Mouse (Mus musculus): Measurements from ENCODE around the gene Plpp3.

Plpp3 gene

DNA sequence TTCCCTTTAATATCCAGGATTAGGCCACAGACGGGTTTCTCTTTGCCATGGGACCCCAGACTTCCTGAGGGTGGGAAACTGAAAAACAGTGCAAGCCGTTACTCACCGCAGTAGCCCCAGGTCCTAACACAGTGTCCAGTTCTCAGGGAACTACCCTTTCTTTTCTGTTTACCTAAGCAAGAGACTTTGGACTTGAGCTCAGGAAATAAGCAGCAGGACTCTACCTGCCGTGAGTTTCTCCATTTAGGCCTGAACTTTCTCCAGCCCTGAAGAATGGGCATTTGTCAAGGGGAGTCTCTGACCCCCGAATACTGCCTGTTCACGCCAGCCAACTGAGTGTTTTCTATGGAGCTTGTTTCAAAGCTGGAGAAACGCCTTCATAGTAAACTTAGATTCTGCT, 31.7 kb downstream of the Plpp3 start:
- no peak for DNase-seq (ENCODE audit: low read depth, low spot score)

GRCm38 (mm10) chr4:105190826-105191225, 33.7 kb downstream of the Plpp3 start:
- DNase-seq (ENCODE audit: low read depth, low spot score): no peak

GRCm38 (mm10) chr4:105191550-105191949, 34.4 kb downstream of the Plpp3 start:
- DNase-seq (ENCODE audit: low read depth, low spot score): no peak

DNA sequence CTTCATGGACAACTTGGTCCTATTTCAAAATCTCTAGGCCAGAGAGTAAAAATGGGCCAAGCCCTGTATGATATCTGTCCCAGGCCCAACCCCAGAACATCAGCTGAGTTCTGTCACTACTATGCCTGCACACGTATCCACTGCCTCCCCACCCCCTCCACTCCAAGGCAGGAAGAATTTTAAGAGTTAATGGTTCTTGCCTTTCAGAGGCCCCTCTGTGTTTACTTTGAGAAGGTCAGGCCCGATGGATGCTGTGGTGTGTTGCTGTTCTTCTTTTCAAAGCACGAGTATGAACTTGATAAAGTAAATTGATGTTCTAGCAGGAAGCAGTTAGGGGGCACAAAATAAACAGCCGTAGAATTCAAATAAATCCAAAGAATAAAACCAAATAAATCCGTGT, 35.5 kb downstream of the Plpp3 start:
- no peak for DNase-seq (ENCODE audit: low read depth, low spot score)

DNA sequence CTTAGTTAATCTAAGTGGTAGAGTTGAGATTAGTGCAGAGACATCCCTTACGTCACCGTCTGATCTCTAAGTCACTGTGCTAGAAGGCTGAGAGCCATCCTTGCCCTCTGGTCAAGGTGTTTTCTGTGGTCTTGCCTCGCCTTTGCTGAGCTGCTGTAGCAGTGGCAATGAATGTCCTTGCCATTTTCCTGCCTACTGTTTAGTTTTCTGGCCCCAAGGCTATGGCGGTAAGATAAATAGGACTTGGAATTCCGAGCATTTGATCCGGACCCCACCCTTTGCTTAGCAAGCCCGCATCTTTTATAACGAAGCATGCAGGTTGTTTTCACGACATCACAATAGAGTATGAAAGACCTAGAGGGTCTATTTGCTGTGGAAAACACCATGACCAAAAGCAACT, 38.1 kb downstream of the Plpp3 start:
- no peak for DNase-seq (ENCODE audit: low read depth, low spot score)

GRCm38 (mm10) chr4:105196099-105196498, 39.0 kb downstream of the Plpp3 start:
- no peak for DNase-seq (ENCODE audit: low read depth, low spot score)

GRCm38 (mm10) chr4:105196993-105197765, 40.0 kb downstream of the Plpp3 start:
- DNase-seq (ENCODE audit: low read depth, low spot score): no peak

DNA sequence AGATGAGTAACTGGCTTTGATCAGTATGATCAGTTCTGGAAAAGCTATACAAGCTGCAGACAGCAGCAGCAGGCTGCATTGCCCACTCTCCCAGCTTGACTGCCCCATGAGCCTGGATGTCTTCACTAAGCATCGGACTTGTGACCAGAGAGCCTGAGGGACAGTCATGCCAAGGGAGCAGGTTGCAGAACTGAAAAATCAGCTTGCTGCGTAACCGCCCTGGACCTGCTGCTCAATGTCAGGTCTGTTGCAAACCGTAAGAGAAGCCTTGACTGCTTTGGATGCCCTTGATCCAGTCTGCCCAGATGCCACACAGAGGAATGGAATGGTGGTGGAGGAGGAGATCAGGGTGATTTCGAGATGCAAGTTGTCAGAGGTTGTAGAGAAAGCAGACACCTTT, 41.5 kb downstream of the Plpp3 start:
- no peak for DNase-seq (ENCODE audit: low read depth, low spot score)

- DNase-seq (ENCODE audit: low read depth, low spot score): no peak
Observed at GRCm38 (mm10) chr4:105199345-105199744, 42.2 kb downstream of the Plpp3 start.

DNA sequence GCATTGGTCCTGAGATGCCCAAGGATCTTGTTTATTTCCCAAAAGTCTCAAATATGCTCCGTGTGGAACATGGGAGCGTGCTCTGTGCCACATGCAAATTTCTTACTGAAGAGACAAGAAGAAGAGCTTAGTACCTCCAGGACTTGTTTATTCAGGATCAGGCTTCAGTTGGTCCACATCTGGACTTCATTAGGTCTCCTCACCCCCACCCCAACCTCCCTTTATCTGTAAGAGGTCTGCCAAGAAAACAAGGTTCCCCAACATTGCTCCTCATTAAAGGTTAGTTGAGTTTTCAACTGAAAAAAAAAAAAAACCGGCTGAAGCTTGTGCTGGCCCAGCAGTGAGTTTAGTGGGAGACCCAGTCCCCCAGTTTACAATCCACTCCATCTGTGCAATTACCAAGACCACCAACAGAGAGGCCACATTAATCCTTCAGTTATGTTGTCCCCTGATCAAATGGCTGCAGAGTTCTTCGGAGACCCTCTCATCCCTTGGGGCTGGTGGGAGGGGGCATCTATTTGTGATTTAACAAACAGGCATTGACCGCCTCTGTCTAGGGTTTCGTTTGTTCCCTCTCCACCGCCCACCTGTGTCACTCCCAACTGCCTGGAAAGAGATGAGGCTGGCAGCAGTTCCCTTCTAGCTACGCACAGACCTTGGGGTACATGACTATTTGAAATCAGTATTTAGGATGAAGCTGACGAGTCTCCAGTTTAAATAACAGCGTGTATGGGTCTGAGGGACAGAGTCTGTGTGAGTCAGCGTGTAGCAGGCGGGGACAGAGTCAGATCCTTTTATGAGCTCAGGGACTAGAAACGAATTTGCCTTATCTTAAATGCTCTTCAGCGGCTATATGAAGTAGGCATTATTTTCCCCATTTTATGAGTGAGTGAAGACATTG, 43.7 kb downstream of the Plpp3 start:
- no peak for DNase-seq (ENCODE audit: low read depth, low spot score)

DNA sequence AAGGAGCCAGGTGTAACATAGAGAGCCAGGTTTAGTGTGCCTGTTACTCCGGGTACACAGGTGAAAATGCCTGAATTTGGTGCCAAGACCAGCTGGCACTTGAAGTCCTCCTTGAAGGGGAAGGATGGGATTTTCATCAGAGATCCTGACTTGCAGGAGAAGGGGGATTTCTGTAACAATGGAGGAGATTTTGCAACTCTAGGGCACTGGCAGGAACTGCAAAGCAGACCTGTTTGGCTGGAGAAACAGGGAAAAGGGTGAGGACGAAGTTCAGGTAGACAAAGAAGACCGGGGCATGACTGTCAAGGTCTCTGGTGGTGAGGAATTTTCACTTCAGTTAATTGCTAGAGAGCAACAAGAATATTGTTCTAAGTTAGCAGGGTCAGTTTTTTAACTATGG, 45.3 kb downstream of the Plpp3 start:
- DNase-seq (ENCODE audit: low read depth, low spot score): no peak

DNA sequence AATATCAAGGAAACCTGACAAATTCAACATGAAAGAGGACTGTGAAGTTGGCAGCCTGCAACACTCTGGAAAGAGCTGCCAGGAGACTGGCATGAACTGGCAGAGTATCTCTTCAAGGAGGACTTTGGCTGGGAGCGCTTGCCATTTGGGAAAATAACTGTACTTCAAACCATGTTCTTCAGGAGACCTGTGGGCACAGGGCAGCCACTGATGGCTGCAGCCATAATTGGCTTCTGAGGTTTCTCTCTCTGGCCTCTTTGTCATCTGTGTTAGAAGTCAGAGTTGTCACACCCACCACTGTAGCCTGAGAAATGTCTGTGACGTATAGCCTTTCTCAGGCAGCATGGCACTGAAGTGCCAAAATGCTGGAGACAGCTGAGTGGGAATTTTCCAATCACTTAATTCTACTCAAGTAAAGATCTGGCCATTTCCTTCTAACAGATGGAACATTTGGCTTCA, 46.2 kb downstream of the Plpp3 start:
- DNase-seq (ENCODE audit: low read depth, low spot score): no peak

DNA sequence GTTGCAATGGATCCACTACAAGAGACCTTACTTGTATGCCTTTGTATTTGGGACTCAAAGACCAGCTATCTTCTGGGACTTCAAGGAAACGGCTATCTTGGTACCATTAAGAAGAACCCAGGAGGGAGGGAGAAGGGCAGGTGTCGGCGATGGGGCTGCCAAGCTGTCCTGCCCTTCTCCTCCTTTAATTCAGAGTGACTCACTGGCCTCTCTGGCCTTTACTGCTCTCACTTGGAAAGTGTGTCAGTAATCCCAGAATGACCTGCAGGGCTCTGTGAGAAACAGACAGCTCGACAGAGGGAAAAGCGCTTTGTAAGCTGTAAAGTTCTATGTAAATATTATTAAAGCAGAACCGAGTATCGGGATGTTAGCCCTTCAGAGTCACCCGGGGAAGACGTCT, 46.9 kb downstream of the Plpp3 start:
- DNase-seq (ENCODE audit: low read depth, low spot score): no peak

- peak; percentile 55 for DNase-seq (ENCODE audit: low read depth, low spot score)
Observed at GRCm38 (mm10) chr4:105205045-105205851, 48.1 kb downstream of the Plpp3 start.

- DNase-seq (ENCODE audit: low read depth, low spot score): no peak
Observed at GRCm38 (mm10) chr4:105206102-105206501, 49.0 kb downstream of the Plpp3 start.

DNA sequence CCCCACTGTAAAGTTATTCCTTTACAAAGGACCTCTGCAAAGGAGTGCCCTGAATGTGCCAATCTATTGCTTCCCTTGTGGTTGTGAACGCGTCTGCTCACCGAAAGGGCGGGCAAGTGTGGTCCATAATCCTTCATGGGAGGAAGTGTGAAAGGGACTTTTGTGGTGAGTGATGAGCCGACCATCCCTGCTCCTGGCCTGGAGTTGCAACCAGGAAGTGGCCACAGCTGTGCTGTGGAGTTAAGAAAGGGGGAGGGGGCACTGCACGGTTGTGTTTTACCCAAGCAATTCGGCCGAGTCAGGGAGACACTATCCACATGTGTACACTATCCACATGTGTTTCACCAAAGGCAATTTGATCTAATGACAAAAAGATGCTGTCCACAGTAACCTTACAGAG, 49.8 kb downstream of the Plpp3 start:
- no peak for DNase-seq (ENCODE audit: low read depth, low spot score)

- DNase-seq (ENCODE audit: low read depth, low spot score): no peak
Observed at GRCm38 (mm10) chr4:105207641-105208040, 50.5 kb downstream of the Plpp3 start.

DNA sequence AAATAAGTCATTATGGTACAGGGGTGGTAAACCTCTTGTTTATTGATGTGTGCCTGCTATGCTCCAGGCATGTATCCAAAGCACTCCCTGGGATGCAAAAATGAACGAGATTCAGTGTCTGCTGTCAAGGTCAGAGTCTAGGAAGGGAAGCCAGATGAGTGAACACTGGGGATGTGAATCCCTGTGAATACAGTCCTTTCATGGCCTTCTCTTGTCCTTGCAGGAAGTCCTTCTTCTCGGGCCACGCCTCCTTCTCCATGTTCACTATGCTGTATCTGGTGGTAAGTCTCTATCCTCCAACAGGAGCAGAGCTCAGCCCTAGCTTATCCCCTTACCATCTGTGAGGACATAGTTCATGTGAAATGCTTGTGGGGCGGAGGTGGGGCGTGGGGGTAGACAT, 51.8 kb downstream of the Plpp3 start:
- no peak for DNase-seq (ENCODE audit: low read depth, low spot score)

DNA sequence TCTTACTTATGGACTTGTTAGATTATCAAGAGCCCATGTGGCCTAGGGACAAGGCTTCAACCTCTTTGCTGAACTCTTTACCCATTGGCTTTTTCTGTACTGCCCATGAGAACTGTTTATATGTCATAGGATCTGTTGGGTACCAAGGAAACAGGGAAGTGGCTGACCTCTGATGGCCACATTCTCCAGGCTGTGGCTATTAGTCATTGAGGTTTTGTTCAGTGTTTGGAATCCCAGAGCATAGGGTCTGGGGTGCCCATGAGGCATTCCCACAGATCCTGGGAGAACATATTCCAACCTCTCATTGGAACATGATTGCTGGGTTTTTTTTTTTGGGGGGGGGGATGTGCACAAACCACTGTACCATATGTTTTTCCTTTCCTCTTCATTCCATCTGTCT, 56.2 kb downstream of the Plpp3 start:
- DNase-seq (ENCODE audit: low read depth, low spot score): no peak

DNA sequence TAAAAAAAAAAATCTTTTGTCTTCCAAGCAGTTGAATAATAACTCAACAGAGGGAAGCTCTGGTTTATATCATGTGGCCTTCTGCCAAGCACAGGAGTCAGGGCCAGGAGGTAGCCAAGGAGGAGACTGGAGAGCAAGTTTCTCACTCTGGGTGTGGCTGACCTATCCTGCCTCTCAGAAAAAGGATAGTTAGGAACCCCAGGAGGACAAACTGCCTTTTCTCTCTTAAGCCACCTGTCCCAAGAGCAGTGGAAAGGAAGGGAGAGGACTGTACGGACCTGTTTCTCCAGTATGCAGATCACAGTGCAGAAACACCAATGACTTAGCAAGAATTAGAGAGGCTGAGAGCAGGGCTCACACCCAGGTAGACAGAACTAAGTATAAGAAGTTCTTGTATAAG, 57.3 kb downstream of the Plpp3 start:
- no peak for DNase-seq (ENCODE audit: low read depth, low spot score)

GRCm38 (mm10) chr4:105215726-105216410, 58.7 kb downstream of the Plpp3 start:
- no peak for DNase-seq (ENCODE audit: low read depth, low spot score)

Data from embryo, embryonic 11.5 days (tissue).